Mouse (Mus musculus): Measurements from ENCODE around the gene Sh3rf3. TPM values are rescaled to one million over a fixed set of nuclear protein-coding genes. Genes with fewer than 3 reads are reported as not detected.

The Sh3rf3 gene
- polyA plus RNA-seq, 1 experiment from 2014 or later = 0.17 TPM

DNA sequence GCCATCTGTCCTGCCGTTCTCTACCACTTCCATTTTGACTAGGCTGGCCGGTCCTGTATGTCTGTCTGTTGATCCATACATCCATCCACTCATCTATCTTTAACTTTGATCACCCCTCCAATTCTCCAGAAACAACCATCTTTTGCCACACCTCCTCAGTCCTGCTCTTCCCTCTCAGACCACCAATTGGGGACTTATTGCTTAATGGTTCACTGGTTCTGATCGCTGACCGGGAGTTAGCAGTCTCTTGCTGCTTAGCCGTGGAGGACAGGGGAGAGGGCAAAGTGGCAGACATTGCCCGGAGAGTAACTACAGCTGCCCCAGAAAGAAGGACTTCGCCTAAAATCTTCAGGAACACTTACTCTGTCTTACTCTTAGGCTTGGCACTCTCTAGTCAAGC lies 1.3 kb downstream of the Sh3rf3 start:
- peaks cover 65% of the 10 kb centered on the region for H3K27me3 ChIP-seq (replicated peaks)
- H3K9me3 ChIP-seq (replicated peaks) = no peaks in the 10 kb centered on the region
- WGBS = 54% methylated on average over 7 of the region's 7 CpGs
- peaks cover 12% of the 10 kb centered on the region for H3K4me1 ChIP-seq (replicated peaks)
- H3K4me3 ChIP-seq = no peak overlapping the region
- ATAC-seq (ENCODE audit: insufficient number of reproducible peaks, low FRiP score) = no peak
- no peak overlapping the region for H3K4me2 ChIP-seq
- no peak overlapping the region for H3K27ac ChIP-seq (ENCODE audit: poor library complexity, severe bottlenecking)
- H3K36me3 ChIP-seq = no peaks in the 10 kb centered on the region
- H3K9ac ChIP-seq = no peak overlapping the region

DNA sequence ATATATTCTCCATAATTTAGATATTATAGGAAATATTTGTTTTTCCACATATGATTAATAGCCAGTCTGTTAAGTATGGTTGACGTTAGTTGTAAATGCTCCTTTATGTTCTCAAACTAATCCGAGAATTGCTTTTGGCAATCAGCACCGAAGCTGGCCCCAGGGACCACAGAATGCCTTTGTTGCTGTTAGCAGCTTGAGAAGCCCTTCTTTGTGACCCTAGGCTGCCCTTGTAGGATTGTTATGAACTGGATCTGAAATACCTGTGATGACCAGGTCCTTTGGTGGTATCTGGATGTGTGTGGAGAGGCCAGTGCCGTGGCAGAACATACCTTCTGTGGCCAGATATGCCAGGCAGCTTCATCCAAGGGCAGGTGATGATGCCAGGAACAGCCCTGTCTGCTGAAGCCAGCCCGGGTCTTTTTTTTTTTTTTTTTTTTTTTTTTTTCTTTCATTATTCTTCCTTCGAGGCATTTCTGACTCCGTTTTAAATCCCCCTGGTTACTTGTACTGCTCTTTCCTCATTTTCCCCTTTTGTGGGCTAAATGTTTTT lies 10.9 kb downstream of the Sh3rf3 start:
- Histone ChIP-seq H3K4me3 (no peak overlapping the region), H3K9me3 (replicated peaks) (no peaks in the 10 kb centered on the region), H3K4me2 (no peak overlapping the region), H3K27ac (ENCODE audit: poor library complexity, severe bottlenecking) (no peak overlapping the region), H3K9ac (no peak overlapping the region), H3K27me3 (replicated peaks) (peaks cover 31% of the 10 kb centered on the region), H3K36me3 (no peaks in the 10 kb centered on the region), H3K4me1 (replicated peaks) (no peaks in the 10 kb centered on the region)
- 69% methylated on average over 7 of the region's 7 CpGs for WGBS
- ATAC-seq (ENCODE audit: insufficient number of reproducible peaks, low FRiP score) = no peak

DNA sequence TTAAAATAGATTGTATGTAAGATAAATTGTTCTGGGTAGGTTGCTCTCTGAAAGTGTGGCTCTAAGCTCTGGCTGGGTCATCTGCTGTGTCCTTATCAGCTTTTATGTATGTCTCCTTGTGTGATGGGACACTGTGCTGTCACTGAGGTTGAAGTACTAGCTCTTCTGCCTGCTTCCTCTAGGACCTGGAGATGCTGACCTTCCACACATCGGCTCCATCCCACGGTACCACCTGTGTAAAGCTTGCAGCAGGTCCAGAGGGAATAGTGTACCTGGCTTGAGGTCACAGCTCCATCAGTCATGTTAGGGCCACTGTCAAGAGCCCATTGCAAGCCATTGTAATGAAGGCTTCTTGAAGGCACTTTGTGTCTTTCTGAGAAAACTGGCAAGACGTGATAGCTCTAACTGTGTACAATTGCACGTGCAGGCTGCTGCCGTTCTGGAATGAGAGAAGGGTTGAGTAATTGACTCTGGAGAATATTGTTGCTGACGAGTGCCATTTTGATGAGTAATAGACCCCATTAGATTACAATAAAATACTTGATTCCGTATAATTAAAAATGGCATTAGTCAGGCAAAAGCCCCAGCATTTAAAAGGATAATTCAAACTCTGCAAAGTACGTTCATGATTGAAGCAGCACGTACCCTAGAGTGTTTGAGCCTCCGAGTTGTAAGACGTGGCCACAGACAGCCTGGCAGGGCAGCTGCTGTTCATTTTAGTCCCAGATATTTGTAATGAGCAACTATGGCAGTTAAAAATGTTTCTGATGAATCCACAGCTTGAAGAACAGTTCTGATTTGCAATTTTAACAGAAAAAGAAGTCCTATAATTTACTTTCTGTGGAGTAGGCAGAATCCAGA lies 16.3 kb downstream of the Sh3rf3 start:
- H3K9ac ChIP-seq = no peak overlapping the region
- peaks cover 6% of the 10 kb centered on the region for H3K27me3 ChIP-seq (replicated peaks)
- no peaks in the 10 kb centered on the region for H3K36me3 ChIP-seq
- no peak overlapping the region for H3K27ac ChIP-seq (ENCODE audit: poor library complexity, severe bottlenecking)
- H3K9me3 ChIP-seq (replicated peaks) = no peaks in the 10 kb centered on the region
- no peaks in the 10 kb centered on the region for H3K4me1 ChIP-seq (replicated peaks)
- no peak for ATAC-seq (ENCODE audit: insufficient number of reproducible peaks, low FRiP score)
- 87% methylated on average over 11 of the region's 11 CpGs for WGBS
- no peak overlapping the region for H3K4me2 ChIP-seq
- H3K4me3 ChIP-seq = no peak overlapping the region

GRCm38 (mm10) chr10:58833146-58833545 lies 20.0 kb downstream of the Sh3rf3 start:
- no peak overlapping the region for H3K4me3 ChIP-seq
- 76% methylated on average over 3 of the region's 3 CpGs for WGBS
- H3K9me3 ChIP-seq (replicated peaks) = no peaks in the 10 kb centered on the region
- no peak overlapping the region for H3K27ac ChIP-seq (ENCODE audit: poor library complexity, severe bottlenecking)
- H3K9ac ChIP-seq = no peak overlapping the region
- peaks cover 6% of the 10 kb centered on the region for H3K27me3 ChIP-seq (replicated peaks)
- H3K4me2 ChIP-seq = no peak overlapping the region
- H3K36me3 ChIP-seq = no peaks in the 10 kb centered on the region
- ATAC-seq (ENCODE audit: insufficient number of reproducible peaks, low FRiP score) = no peak
- H3K4me1 ChIP-seq (replicated peaks) = peaks cover 5% of the 10 kb centered on the region; the same call in 1 of the 2 replicates

- no peaks in the 10 kb centered on the region for H3K36me3 ChIP-seq
- H3K9ac ChIP-seq = no peak overlapping the region
- H3K4me2 ChIP-seq = no peak overlapping the region
- H3K9me3 ChIP-seq (replicated peaks) = no peaks in the 10 kb centered on the region
- peaks cover 6% of the 10 kb centered on the region for H3K27me3 ChIP-seq (replicated peaks)
- peaks cover 5% of the 10 kb centered on the region; the same call in 1 of the 2 replicates for H3K4me1 ChIP-seq (replicated peaks)
- 57% methylated on average over 13 of the region's 13 CpGs for WGBS
- ATAC-seq (ENCODE audit: insufficient number of reproducible peaks, low FRiP score) = no peak
- H3K4me3 ChIP-seq = no peak overlapping the region
- no peak overlapping the region for H3K27ac ChIP-seq (ENCODE audit: poor library complexity, severe bottlenecking)
Observed at GRCm38 (mm10) chr10:58833741-58834178, 20.6 kb downstream of the Sh3rf3 start.

DNA sequence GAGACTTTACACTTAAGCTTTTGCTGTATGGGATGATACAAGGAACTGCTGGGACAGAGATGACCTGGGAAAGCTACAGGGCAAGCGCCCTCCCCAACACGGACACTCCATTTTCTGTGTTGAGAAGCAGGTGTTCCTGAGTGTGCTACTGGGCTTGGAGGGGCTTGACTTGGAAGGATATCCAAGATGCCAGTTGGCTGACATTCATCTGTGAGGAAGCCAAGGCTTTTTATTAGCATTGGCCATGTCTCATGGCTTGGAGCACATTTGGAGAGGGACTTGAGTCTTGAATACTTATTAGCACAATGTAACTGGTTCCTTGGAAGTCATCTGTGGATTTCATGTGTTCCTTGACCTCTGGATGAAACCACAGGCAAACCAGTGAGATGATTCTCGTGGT lies 23.2 kb downstream of the Sh3rf3 start:
- H3K27me3 ChIP-seq (replicated peaks) = peaks cover 11% of the 10 kb centered on the region
- H3K9ac ChIP-seq = no peak overlapping the region
- WGBS = 86% methylated on average over 3 of the region's 3 CpGs
- no peak overlapping the region for H3K27ac ChIP-seq (ENCODE audit: poor library complexity, severe bottlenecking)
- H3K4me2 ChIP-seq = no peak overlapping the region
- peaks cover 5% of the 10 kb centered on the region; the same call in 1 of the 2 replicates for H3K4me1 ChIP-seq (replicated peaks)
- no peak for ATAC-seq (ENCODE audit: insufficient number of reproducible peaks, low FRiP score)
- H3K4me3 ChIP-seq = no peak overlapping the region
- H3K9me3 ChIP-seq (replicated peaks) = no peaks in the 10 kb centered on the region
- no peaks in the 10 kb centered on the region for H3K36me3 ChIP-seq

DNA sequence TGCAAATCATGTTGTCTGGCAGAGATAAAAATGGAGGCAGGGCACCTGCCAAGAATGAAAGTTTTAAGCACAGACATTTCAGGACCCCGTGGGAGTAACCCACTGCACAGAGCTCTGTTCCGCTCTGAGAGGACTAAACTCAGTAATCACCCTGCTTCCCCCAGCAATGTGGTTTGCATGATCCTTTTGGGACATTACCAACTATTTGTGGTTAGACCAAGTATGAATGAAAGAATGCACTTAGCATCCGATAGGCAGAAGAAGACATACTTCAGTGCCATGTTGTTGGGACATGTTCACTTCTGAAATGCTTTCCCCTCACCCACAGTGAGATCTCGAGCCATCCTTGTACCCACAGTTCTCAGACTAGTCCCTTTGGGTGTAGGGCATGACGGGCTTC lies 24.3 kb downstream of the Sh3rf3 start:
- H3K4me3 ChIP-seq = no peak overlapping the region
- peaks cover 11% of the 10 kb centered on the region for H3K27me3 ChIP-seq (replicated peaks)
- no peaks in the 10 kb centered on the region for H3K9me3 ChIP-seq (replicated peaks)
- no peak for ATAC-seq (ENCODE audit: insufficient number of reproducible peaks, low FRiP score)
- no peaks in the 10 kb centered on the region for H3K36me3 ChIP-seq
- H3K4me2 ChIP-seq = no peak overlapping the region
- H3K27ac ChIP-seq (ENCODE audit: poor library complexity, severe bottlenecking) = no peak overlapping the region
- no peak overlapping the region for H3K9ac ChIP-seq
- peaks cover 5% of the 10 kb centered on the region; the same call in 1 of the 2 replicates for H3K4me1 ChIP-seq (replicated peaks)
- WGBS = 85% methylated on average over 5 of the region's 5 CpGs

DNA sequence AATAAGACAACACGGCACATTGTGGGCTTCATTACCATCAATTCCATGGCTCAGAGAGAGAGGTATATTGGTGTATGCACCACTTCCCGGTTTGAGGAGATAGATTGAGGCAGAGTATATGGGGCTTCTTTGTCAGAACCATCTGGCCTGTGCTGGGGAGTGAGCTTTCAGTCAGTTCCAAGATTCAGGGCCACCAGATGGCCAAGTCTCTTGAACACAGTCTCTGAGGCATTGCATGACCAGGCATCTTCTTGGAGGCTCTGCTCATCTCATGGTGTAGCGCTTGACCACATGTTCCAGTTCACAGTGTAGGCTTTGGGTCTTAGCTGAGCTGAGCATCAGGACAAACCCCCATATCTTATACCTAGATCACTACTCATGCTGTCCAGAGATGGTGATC lies 28.8 kb downstream of the Sh3rf3 start:
- Histone ChIP-seq H3K4me2 (no peak overlapping the region), H3K36me3 (no peaks in the 10 kb centered on the region), H3K4me1 (replicated peaks) (no peaks in the 10 kb centered on the region), H3K27me3 (replicated peaks) (peaks cover 5% of the 10 kb centered on the region; the same call in 1 of the 2 replicates), H3K9me3 (replicated peaks) (0 out of 2 replicates have a peak, but pooled peaks cover 4% of the 10 kb centered on the region), H3K9ac (no peak overlapping the region), H3K4me3 (no peak overlapping the region), H3K27ac (ENCODE audit: poor library complexity, severe bottlenecking) (no peak overlapping the region)
- WGBS = 80% methylated on average over 3 of the region's 3 CpGs
- ATAC-seq (ENCODE audit: insufficient number of reproducible peaks, low FRiP score) = no peak

DNA sequence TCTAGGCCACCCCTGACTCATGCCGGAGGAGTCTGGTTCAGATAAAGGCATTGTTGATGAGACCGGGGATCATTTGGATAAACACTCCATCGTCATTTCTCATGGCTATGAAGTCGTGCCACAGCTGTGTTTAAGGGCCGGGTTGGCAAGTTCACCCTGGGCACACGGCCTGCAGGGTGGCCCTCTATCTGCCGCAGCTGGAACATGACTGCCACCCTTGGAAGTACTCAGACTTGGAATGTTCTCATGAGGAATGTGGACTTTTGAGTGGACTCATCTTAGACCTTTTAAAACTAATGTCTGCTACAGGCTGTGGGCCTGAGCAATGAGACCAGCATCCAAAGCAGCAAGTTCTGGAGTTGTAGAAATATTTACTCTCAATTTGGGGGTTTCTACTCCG lies 29.9 kb downstream of the Sh3rf3 start:
- no peak overlapping the region for H3K4me3 ChIP-seq
- H3K9me3 ChIP-seq (replicated peaks) = 0 out of 2 replicates have a peak, but pooled peaks cover 4% of the 10 kb centered on the region
- H3K27me3 ChIP-seq (replicated peaks) = peaks cover 5% of the 10 kb centered on the region; the same call in 1 of the 2 replicates
- H3K36me3 ChIP-seq = no peaks in the 10 kb centered on the region
- no peaks in the 10 kb centered on the region for H3K4me1 ChIP-seq (replicated peaks)
- no peak overlapping the region for H3K9ac ChIP-seq
- no peak overlapping the region for H3K4me2 ChIP-seq
- no peak for ATAC-seq (ENCODE audit: insufficient number of reproducible peaks, low FRiP score)
- 84% methylated on average over 8 of the region's 8 CpGs for WGBS
- H3K27ac ChIP-seq (ENCODE audit: poor library complexity, severe bottlenecking) = no peak overlapping the region

DNA sequence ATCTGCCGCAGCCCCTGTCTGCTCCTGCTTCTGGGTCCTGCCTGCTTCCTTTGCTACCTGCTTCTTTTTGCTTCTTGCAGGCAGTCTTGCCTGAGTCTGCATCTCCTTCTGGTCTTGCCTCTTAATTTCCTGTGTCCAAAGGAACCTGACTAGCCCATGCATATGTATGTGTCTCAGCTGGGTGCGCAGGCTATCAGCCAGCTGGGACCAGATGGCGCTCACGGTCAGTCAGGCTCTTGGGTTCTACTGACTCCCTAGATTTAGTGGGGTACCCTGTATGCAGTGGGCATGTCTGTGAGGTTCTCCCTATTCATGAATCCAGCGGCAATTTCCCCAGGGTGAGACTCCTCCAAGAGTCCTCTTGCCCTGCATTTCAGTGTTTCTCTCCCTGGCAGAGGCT lies 35.0 kb downstream of the Sh3rf3 start:
- peaks cover 6% of the 10 kb centered on the region; the same call in 1 of the 2 replicates for H3K27me3 ChIP-seq (replicated peaks)
- H3K9me3 ChIP-seq (replicated peaks) = 0 out of 2 replicates have a peak, but pooled peaks cover 4% of the 10 kb centered on the region
- H3K27ac ChIP-seq (ENCODE audit: poor library complexity, severe bottlenecking) = no peak overlapping the region
- no peaks in the 10 kb centered on the region for H3K36me3 ChIP-seq
- WGBS = 69% methylated on average over 5 of the region's 5 CpGs
- no peak for ATAC-seq (ENCODE audit: insufficient number of reproducible peaks, low FRiP score)
- no peak overlapping the region for H3K4me2 ChIP-seq
- no peak overlapping the region for H3K4me3 ChIP-seq
- H3K9ac ChIP-seq = no peak overlapping the region
- H3K4me1 ChIP-seq (replicated peaks) = no peaks in the 10 kb centered on the region

GRCm38 (mm10) chr10:58848536-58848935 lies 35.4 kb downstream of the Sh3rf3 start:
- no peak overlapping the region for H3K9ac ChIP-seq
- no peak overlapping the region for H3K4me3 ChIP-seq
- H3K36me3 ChIP-seq = no peaks in the 10 kb centered on the region
- H3K27me3 ChIP-seq (replicated peaks) = peaks cover 6% of the 10 kb centered on the region; the same call in 1 of the 2 replicates
- no peak for ATAC-seq (ENCODE audit: insufficient number of reproducible peaks, low FRiP score)
- H3K9me3 ChIP-seq (replicated peaks) = 0 out of 2 replicates have a peak, but pooled peaks cover 4% of the 10 kb centered on the region
- H3K27ac ChIP-seq (ENCODE audit: poor library complexity, severe bottlenecking) = no peak overlapping the region
- H3K4me1 ChIP-seq (replicated peaks) = no peaks in the 10 kb centered on the region
- no peak overlapping the region for H3K4me2 ChIP-seq
- WGBS = 79% methylated on average over 6 of the region's 6 CpGs
